Mouse (Mus musculus): Measurements from ENCODE around the gene Ess2.

Gene Ess2

DNA sequence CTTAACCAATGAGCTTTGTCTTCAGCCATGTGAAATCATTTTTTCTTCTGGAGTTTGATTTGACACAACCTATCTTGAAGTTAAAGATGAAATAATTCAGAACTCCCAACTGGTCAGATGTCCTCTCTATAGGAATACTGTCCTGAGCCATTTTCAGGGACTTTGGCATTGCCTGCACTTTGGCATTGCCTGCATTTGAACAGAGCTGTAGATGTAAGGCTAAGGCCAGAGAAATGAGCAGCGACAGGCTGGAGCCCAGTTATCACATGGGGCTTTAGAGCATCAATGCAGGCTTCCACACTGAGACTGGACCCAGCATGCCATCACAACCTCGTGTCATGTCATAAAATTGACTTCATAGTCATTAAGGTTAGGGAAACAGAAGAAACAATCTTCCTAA is 57.9 kb downstream of the Ess2 start:
- no peak for DNase-seq (ENCODE audit: low spot score)

GRCm38 (mm10) chr16:17851860-17852259 is 59.3 kb downstream of the Ess2 start:
- DNase-seq (ENCODE audit: low spot score), result no peak

- no peak for DNase-seq (ENCODE audit: low spot score)
These were observed 59.8 kb downstream of the Ess2 start for GRCm38 (mm10) chr16:17851331-17851730.

Measured in ovary, postnatal 36 days (tissue).